Mouse (Mus musculus) thymus, adult 18-20 months (tissue): ENCODE measurements around the gene Cnnm1.

ENCODE experiments used
- DNase-seq, 2 experiments: peaks; one replicate each; pipeline ENCODE4 v3.0.0; 2022; ENCODE audit warnings: mixed read lengths in 2 of 2

Gene Cnnm1

GRCm38 (mm10) chr19:43511621-43512620 lies 71.7 kb downstream of the Cnnm1 start:
- no peak for DNase-seq

GRCm38 (mm10) chr19:43513874-43514273 lies 73.6 kb downstream of the Cnnm1 start:
- DNase-seq: no peak

DNA sequence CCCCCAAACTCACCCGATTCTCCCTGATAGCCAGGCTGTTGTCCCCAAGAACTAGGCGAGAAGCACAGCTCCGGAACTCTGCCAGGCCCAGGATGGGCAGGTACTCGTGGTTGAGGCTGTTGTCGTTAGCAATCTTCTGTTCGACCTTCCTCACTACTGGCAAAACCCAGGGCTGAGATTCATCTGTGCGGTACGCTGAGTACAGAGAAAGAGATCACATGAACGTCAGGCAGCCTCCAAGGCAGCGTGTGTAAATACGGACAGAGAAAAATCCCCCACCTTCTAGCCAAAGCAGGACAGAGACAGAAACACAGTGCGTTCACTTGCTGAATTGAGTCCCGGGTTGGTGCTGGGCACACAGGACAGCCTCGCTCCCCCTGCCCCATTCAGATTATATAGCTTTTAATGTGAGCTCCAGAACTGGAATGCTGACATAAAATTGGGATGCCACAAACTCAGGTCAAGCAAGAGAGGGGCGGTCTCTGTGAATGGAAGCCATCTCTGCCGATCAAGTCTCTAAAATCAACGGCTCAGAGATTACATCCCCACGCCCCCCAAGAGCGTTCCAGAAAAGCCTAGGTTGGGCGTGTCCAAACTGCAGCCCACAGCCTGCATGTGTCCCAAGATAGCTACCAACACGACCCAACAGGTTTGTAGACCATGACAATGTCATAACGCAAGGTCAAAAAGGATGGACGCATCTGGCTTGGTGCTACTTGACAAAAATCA lies 75.6 kb downstream of the Cnnm1 start:
- DNase-seq: no peak

GRCm38 (mm10) chr19:43516397-43517035 lies 76.3 kb downstream of the Cnnm1 start:
- DNase-seq: no peak

DNA sequence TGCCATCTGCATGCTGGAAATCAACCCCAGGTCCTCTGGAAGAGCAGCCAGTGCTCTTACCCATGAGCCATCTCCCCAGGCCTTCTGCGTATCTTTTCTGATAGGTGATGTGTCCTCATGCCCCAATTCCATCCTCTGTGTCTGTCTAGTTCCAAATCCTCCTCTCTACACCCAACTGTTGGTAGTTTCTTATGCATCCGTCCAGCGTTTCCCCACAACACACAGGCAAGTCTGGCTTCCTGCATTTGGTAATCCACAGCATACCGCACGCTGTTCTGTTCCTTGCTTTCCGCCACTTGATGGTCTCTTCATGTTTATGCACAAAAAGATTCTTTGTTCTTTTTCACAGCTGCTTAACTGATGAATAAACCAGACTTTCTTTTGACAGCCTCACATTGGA lies 77.1 kb downstream of the Cnnm1 start:
- no peak for DNase-seq

DNA sequence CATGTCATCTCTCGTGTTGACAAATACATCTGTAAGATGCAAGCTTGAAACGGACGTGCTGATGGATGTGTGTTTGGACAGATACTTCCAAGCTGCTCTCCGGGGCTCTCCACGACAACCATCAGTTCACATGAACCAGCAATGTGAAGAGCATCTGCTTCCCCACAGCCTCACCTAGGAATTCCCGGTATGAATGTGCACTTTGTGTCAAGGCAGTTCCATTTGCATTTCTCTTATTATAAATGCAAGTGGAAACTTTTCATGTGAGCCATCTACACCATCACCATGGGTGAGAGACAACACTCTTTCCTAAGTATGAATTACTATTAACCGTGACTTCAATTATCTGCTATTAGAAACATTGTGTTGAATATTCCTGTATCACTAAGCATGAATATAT lies 77.6 kb downstream of the Cnnm1 start:
- DNase-seq: no peak

DNA sequence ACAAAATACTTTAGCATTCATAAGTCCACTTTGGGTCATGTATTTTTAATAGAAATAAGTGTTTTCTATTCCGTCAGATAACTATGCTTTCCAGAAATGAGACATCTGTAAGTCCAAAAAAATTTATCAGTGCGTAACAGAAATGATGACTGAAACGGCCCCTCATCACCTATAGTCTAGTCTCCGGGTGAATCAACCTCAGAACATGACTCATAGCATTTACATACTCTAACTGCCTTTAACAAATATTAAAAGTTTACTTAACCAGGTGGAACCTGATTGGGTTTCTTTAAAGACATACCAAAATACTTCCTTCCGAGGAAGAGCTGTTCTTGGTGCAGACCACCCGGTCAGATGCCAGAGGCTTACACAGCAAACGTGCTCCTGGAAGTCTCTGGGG lies 78.0 kb downstream of the Cnnm1 start:
- DNase-seq: no peak

GRCm38 (mm10) chr19:43519226-43519625 lies 79.0 kb downstream of the Cnnm1 start:
- no peak for DNase-seq

DNA sequence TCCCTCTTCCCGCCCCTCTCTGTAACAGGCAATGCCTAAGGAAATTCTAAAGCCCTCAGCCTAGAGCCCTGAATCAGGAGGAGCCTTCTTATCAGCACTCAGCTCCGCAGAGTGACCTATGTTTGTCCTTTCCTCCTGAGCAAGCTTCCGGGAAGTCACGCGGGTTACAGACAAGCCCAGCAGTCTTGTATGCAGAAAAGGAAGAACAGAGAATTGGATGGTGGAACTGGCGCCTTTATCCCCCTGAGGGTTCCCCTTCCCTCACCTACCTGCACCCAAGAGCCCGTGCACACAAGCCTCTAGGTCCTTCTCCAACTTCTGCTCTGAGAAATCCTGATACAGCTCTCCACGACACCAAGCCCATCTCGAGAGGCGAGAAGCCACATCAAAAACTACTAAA lies 80.2 kb downstream of the Cnnm1 start:
- DNase-seq: no peak

DNA sequence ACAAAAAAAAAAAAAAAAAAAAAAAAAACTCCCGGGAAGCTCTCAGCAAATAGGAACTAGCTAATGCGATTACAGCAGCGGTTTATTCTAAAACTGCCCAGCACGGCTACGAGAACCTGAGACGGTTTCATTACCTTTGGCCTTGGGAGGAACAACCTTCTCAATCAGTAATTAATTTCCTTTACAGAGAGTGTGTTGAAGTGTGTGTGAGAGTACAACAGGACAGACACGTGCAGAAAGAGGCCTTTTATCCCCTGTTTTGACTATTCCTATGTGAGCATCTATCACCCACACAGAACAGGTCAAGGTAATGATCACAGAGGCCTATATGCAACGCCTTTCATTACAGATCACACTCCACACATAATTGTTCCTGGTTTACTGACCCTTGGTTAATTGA lies 81.1 kb downstream of the Cnnm1 start:
- no peak for DNase-seq

GRCm38 (mm10) chr19:43521996-43522395 lies 81.8 kb downstream of the Cnnm1 start:
- no peak for DNase-seq

DNA sequence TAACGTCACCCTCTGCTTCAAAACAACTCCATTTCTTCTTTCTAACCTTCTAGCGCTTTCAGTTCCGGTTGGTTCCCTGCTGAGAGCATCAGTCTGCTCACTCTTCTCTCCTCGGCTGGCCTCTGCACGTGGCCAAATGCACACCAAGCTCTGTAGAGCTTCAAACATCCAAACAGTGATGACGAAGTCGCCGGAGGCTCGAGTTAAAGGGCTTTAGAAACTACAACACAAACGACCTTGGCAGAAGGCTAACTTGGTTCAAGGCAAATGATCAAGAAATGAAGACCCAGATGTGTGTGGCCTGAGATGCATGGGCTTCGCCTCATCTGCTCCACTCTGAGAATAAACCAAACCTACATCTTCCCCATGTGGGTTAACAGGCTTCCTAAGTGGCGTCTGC lies 83.3 kb downstream of the Cnnm1 start:
- peak in 1 of 2 experiments; percentile 20 for DNase-seq

DNA sequence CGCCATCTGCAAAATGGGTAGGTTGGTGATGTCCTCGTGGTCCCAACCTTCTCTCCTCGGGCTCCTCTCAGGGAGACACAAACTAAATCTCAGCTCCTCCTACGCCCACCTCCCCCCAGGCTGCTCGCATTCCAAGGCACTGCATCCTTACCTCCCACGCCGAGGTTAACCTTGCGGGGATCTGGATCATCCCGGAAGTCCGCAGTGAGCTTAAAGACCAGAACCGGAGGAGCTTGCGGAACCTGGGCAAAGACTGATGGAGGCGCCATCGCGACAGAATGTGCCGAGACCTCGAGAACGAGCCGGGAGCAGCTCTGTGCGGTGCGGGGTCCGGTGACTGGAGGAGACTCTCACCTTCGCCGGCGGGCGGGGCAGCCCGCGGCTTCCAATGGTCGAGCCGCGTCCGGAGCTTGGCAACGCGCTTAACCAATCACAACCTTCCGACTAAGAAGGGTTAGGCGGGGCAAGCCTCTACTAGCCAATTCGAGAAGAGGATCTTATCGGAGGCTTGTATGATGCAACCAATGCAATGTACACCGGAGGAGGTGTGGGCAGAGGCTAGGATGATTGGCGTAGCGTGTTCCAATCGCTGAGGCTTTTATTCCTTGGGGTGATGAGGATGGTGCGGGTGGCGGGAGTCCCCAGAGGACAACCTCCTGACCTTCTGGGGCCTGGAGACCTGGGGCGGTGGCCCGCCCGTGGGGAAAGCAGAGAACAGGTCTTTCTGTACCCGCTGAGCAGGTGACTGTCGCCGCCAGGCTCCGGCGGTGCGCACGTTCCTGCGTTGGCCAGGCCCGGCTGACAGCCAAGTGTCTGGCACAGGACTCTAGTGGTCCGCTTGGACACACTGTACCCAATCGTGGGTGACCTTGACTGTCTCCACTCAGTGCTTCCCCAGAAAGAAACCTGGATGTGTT lies 84.2 kb downstream of the Cnnm1 start, which contains the start of gene Got1:
Gene Got1, minus strand, starts transcription at position 419 of the 917 bp plus-strand sequence.
- DNase-seq: peak; percentile 87 to 92

DNA sequence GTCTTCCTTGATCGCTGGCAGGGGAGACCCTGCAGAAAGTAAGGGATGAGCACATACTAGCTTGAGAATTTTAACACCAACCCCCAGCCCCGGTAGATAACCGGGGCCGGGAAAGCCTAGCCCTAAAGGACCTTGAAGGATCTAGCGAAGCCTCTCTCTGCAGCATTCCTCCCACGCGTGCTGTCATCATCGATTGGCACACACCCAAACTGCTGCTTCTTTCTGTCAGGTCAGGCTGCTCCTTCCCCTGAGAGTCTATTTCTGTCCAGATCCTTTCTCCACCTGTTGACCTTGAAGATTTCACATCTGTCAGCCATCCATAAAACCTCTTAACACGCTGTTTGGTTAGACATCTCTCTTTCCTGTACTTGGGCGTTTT lies 84.9 kb downstream of the Cnnm1 start:
- DNase-seq: no peak

DNA sequence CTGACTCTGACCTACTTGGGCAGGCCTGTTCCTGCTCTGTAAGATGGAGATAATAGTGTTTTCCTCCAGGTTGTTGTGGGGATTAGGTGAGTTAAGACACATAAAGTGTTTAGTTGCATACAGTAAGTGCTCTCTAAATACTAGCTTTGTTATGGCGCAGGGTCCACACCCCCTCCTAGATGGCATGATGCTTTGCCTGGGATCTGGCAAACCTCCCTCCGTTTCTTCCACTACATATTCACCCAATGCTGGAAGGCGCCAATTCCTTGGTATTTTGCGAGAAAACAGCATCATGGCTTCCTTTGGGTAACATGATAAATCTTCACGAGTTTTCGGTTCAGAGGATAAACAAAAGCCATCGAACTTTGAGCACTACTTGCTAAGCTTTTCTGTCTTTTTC lies 85.3 kb downstream of the Cnnm1 start:
- no peak for DNase-seq

DNA sequence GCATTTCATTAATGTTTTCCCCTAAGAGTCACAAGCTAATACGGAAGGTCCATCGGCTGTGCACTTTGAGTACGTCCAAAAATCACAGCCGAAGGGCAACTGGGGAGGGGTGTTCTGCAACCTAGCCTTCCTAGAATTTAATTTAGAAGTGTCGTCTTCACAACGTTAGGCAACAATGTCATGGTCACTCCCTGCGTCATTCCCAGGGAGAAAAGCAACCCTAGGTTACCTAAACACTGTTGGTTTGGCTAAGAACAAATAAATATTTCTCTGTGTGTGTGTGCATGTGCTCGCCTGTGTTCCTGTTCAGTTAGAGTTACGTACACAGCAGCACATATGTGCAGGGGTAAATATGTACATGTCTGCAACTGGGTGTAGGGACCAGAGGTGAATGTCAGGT lies 85.8 kb downstream of the Cnnm1 start:
- no peak for DNase-seq

- DNase-seq: no peak
Observed at GRCm38 (mm10) chr19:43527131-43527530, 86.9 kb downstream of the Cnnm1 start.

- no peak for DNase-seq
Observed at GRCm38 (mm10) chr19:43528056-43528587, 87.9 kb downstream of the Cnnm1 start.

- peak; percentile 22 to 44 for DNase-seq
Observed at GRCm38 (mm10) chr19:43530197-43530770, 90.0 kb downstream of the Cnnm1 start.

DNA sequence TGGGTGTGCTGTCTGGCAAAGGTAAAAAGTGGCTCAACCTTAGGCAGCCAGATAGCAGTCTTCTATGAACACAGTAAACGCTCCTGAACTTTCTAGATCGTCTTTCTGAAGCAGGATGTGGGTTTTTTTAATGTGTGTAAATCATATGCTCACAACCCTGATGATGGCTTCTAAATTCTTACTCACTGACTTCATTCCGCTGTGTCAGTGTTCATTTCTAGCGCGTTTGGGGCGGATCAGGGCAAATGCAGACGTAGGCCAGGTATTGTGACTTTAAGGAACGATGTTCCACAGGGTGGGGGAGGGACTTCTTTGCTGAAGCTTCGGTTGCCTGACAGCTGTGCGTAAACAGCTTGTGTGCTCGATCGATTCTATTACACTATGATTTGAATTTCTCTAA lies 90.7 kb downstream of the Cnnm1 start:
- peak in 1 of 2 experiments; percentile 49 for DNase-seq

DNA sequence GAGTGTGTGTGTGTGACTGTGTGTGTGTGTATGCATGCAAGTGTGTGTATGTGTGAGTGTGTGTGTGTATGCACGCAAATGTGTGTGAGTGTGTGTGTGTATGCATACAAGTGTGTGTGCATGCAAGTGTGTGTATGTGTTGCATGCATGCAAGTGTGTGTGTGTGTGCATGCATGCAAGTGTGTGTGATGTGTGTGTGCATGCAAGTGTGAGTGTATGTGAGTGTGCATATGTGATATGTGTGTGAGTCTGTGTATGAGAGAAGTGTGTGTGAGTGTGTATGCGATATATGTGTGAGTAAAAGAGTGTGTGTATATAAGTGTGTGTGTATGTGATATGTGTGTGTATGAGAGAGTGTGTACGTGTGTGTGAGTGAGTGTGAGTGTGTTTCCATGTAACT lies 95.1 kb downstream of the Cnnm1 start:
- DNase-seq: no peak
